Mouse (Mus musculus): ENCODE measurements around the gene Dyrk1a. TPM values are rescaled to one million over a fixed set of nuclear protein-coding genes. Genes with fewer than 3 reads are reported as not detected.
"Not testable (repeated sequence)": the region's sequence is repeated elsewhere in the genome, so short reads cannot be mapped to it uniquely, and the experiment has no call there.

Dyrk1a gene
- total and polyA plus RNA-seq, 3 experiments = 28.2 to 80.5 (median 74.0) TPM

- 68% methylated on average over 4 of the region's 4 CpGs for WGBS
- Histone ChIP-seq H3K27ac (no peak overlapping the region), H3K4me3 (no peak overlapping the region), H3K27me3 (ENCODE audit: control insufficient read depth, insufficient read depth, low read length) (no peaks in the 10 kb centered on the region), H3K9ac (ENCODE audit: low read depth, low read length) (no peak overlapping the region), H3K79me2 (replicated peaks; ENCODE audit: control insufficient read depth, insufficient read depth, low read length) (peaks cover 3% of the 10 kb centered on the region; the same call in 1 of the 2 replicates), H3K36me3 (ENCODE audit: control insufficient read depth, insufficient read depth, low read length) (peaks cover 7% of the 10 kb centered on the region), H3K4me1 (ENCODE audit: control insufficient read depth, insufficient read depth, low read length) (peaks cover 8% of the 10 kb centered on the region; the same call in 1 of the 2 replicates)
- TF ChIP-seq EP300 (IDR thresholded peaks at IDR 0.05; ENCODE audit: insufficient read depth, low read depth, low read length) = no peak
- TF ChIP-seq CTCF (IDR thresholded peaks at IDR 0.05) = no peak
- TF ChIP-seq POLR2A (IDR thresholded peaks at IDR 0.05; ENCODE audit: insufficient read depth, low read depth, low read length) = no peak
- intact Hi-C loops (cut with DNase I) = no loop called here
- no peak for DNase-seq
These were observed 114.2 kb downstream of the Dyrk1a start for GRCm38 (mm10) chr16:94683960-94684359.

- Histone ChIP-seq H3K27me3 (ENCODE audit: control insufficient read depth, insufficient read depth, low read length) (no peaks in the 10 kb centered on the region), H3K36me3 (ENCODE audit: control insufficient read depth, insufficient read depth, low read length) (no peaks in the 10 kb centered on the region), H3K4me1 (ENCODE audit: control insufficient read depth, insufficient read depth, low read length) (no peaks in the 10 kb centered on the region), H3K27ac (no peak overlapping the region), H3K4me3 (no peak overlapping the region), H3K9ac (ENCODE audit: low read depth, low read length) (no peak overlapping the region), H3K79me2 (replicated peaks; ENCODE audit: control insufficient read depth, insufficient read depth, low read length) (no peaks in the 10 kb centered on the region)
- TF ChIP-seq CTCF (IDR thresholded peaks at IDR 0.05) = no peak
- intact Hi-C loops (cut with DNase I) = no loop called here
- WGBS = 76% methylated on average over 4 of the region's 4 CpGs
- no peak for DNase-seq
These were observed 124.0 kb downstream of the Dyrk1a start for GRCm38 (mm10) chr16:94693687-94694305.

- TF ChIP-seq CTCF (IDR thresholded peaks at IDR 0.05) (no peak), EP300 (IDR thresholded peaks at IDR 0.05; ENCODE audit: insufficient read depth, low read depth, low read length) (no peak), POLR2A (IDR thresholded peaks at IDR 0.05; ENCODE audit: insufficient read depth, low read depth, low read length) (no peak)
- Histone ChIP-seq H3K36me3 (ENCODE audit: control insufficient read depth, insufficient read depth, low read length) (no peaks in the 10 kb centered on the region), H3K27me3 (ENCODE audit: control insufficient read depth, insufficient read depth, low read length) (no peaks in the 10 kb centered on the region), H3K4me1 (ENCODE audit: control insufficient read depth, insufficient read depth, low read length) (no peaks in the 10 kb centered on the region), H3K9ac (ENCODE audit: low read depth, low read length) (no peak overlapping the region), H3K4me3 (no peak overlapping the region), H3K27ac (no peak overlapping the region), H3K79me2 (replicated peaks; ENCODE audit: control insufficient read depth, insufficient read depth, low read length) (no peaks in the 10 kb centered on the region)
- no peak for DNase-seq
- 74% methylated on average over 5 of the region's 5 CpGs for WGBS
- intact Hi-C loops (cut with DNase I) = no loop called here
These were observed 127.7 kb downstream of the Dyrk1a start for GRCm38 (mm10) chr16:94697553-94697952.

GRCm38 (mm10) chr16:94698234-94698633 lies 128.4 kb downstream of the Dyrk1a start:
- WGBS = 90% methylated on average over 1 of the region's 1 CpGs
- DNase-seq; H3K27me3 ChIP-seq (ENCODE audit: control insufficient read depth, insufficient read depth, low read length); H3K36me3 ChIP-seq (ENCODE audit: control insufficient read depth, insufficient read depth, low read length); intact Hi-C loops (cut with DNase I); H3K79me2 ChIP-seq (replicated peaks; ENCODE audit: control insufficient read depth, insufficient read depth, low read length); H3K27ac ChIP-seq; H3K4me3 ChIP-seq; H3K9ac ChIP-seq (ENCODE audit: low read depth, low read length); H3K4me1 ChIP-seq (ENCODE audit: control insufficient read depth, insufficient read depth, low read length): not testable (repeated sequence)

GRCm38 (mm10) chr16:94701141-94701540 lies 131.3 kb downstream of the Dyrk1a start:
- Histone ChIP-seq H3K27ac (no peak overlapping the region), H3K9ac (ENCODE audit: low read depth, low read length) (no peak overlapping the region), H3K79me2 (replicated peaks; ENCODE audit: control insufficient read depth, insufficient read depth, low read length) (no peaks in the 10 kb centered on the region), H3K4me1 (ENCODE audit: control insufficient read depth, insufficient read depth, low read length) (no peaks in the 10 kb centered on the region), H3K27me3 (ENCODE audit: control insufficient read depth, insufficient read depth, low read length) (no peaks in the 10 kb centered on the region), H3K4me3 (no peak overlapping the region), H3K36me3 (ENCODE audit: control insufficient read depth, insufficient read depth, low read length) (no peaks in the 10 kb centered on the region)
- TF ChIP-seq CTCF (IDR thresholded peaks at IDR 0.05) = no peak
- no peak for TF ChIP-seq EP300 (IDR thresholded peaks at IDR 0.05; ENCODE audit: insufficient read depth, low read depth, low read length)
- no peak for TF ChIP-seq POLR2A (IDR thresholded peaks at IDR 0.05; ENCODE audit: insufficient read depth, low read depth, low read length)
- WGBS = 78% methylated on average over 4 of the region's 4 CpGs
- DNase-seq = no peak
- intact Hi-C loops (cut with DNase I) = no loop called here

GRCm38 (mm10) chr16:94701971-94702370 lies 132.2 kb downstream of the Dyrk1a start:
- intact Hi-C loops (cut with DNase I) = no loop called here
- H3K9ac ChIP-seq (ENCODE audit: low read depth, low read length) = no peak overlapping the region
- no peak overlapping the region for H3K27ac ChIP-seq
- TF ChIP-seq POLR2A (IDR thresholded peaks at IDR 0.05; ENCODE audit: insufficient read depth, low read depth, low read length) = no peak
- no peak for TF ChIP-seq CTCF (IDR thresholded peaks at IDR 0.05)
- TF ChIP-seq EP300 (IDR thresholded peaks at IDR 0.05; ENCODE audit: insufficient read depth, low read depth, low read length) = no peak
- no peaks in the 10 kb centered on the region for H3K36me3 ChIP-seq (ENCODE audit: control insufficient read depth, insufficient read depth, low read length)
- H3K4me3 ChIP-seq = no peak overlapping the region
- WGBS = 75% methylated on average over 4 of the region's 4 CpGs
- DNase-seq = no peak
- no peaks in the 10 kb centered on the region for H3K4me1 ChIP-seq (ENCODE audit: control insufficient read depth, insufficient read depth, low read length)
- H3K79me2 ChIP-seq (replicated peaks; ENCODE audit: control insufficient read depth, insufficient read depth, low read length) = no peaks in the 10 kb centered on the region
- H3K27me3 ChIP-seq (ENCODE audit: control insufficient read depth, insufficient read depth, low read length) = no peaks in the 10 kb centered on the region

Measured in heart, adult 2 months (tissue).